Mouse (Mus musculus): ENCODE data around the gene Cox6b1.

- TF ChIP-seq CTCF (IDR thresholded peaks at IDR 0.05; ENCODE audit: insufficient read depth, low read depth, low read length) (no peak), POLR2A (IDR thresholded peaks at IDR 0.05; ENCODE audit: insufficient read depth, low read depth, low read length) (no peak)
These were observed 53.0 kb downstream of the Cox6b1 start for GRCm38 (mm10) chr7:30572969-30573368.
